Mouse (Mus musculus): ENCODE data around the gene Sct.
"Not testable (repeated sequence)": the region's sequence is repeated elsewhere in the genome, so short reads cannot be mapped to it uniquely, and the experiment has no call there.

The Sct gene

DNA sequence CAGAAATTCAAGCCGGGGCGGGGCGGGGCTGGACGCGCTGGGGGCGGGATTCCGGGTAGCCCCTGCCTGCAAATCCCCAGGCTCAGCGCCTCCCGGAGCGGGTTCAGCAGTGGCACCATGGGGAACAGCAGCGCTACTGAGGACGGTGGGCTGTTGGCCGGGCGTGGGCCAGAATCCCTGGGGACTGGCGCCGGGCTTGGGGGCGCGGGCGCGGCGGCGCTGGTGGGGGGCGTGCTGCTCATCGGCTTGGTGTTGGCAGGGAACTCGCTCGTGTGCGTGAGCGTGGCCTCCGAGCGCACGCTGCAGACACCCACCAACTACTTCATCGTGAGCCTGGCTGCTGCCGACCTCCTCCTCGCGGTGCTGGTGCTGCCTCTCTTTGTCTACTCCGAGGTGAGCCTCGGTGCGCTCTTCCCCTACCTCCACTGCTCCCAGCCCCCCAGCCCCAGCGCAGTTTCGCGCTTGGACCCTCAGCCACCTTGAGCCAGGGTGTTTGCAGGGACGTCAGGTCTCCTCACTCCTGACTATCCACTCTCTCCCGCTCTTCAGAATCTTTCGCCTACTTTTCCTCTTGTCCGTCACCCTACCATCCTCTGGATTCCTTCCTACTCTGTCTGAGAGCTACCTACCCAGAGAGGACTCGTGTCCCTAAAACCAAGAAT lies 13.1 kb upstream of the Sct start, which contains the start of gene Drd4:
Gene Drd4, plus strand, starts transcription at position 86 of the 662 bp plus-strand sequence.
- DNase-seq (ENCODE audit: low spot score in 2 of 2), result no peak

DNA sequence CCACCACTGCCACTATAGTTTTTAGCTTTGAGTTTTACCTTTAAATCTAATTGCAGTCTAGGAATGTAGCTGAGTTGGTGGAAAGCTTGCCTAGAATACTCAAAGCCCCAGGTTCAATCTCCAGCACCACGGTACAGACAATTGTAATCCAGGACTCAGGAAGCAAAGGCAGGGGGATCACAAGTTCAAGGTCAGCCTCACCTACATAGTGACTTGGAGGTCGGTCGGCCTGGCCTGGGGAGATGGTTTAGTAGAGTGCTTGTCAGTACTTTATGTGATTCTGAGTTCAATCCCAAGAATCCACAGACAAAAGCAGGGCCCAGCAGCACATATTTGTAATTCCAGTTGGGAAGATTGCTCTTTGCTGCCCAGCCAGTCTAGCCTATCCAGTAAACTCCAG lies 9.1 kb upstream of the Sct start:
- DNase-seq (ENCODE audit: low spot score in 2 of 2), result no peak

GRCm38 (mm10) chr7:141282756-141283155 lies 3.8 kb upstream of the Sct start:
- DNase-seq (ENCODE audit: low spot score in 2 of 2), result no peak

DNA sequence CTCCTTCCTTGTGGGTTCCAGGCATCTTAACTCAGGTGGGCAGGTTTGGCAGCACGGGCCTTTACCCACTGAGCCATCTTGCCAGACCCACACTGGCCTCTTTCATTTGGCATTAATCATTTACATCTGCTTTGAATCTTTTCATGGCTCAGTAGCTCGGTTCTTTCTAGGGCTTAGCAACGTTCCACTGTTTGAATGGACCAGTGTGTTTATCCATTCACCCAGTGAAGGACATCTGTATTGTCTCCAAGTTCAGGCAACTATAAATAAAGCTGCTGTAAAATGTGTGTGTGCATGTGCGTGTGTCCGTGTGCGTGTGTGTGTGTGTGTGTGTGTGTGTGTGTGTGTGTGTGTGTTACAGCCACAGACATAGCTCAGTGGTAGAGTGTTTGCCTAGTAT lies 2.5 kb upstream of the Sct start:
- DNase-seq (ENCODE audit: low spot score in 2 of 2), result no peak

GRCm38 (mm10) chr7:141277701-141278678 lies 943 bp downstream of the Sct start:
- no peak for DNase-seq (ENCODE audit: low spot score in 2 of 2)

- no peak for DNase-seq (ENCODE audit: low spot score in 2 of 2)
Measured at GRCm38 (mm10) chr7:141276546-141276945, 2.4 kb downstream of the Sct start, which contains the start of gene Cdhr5. TSS of gene Cdhr5 (minus strand) at chr7:141276786.

- DNase-seq (ENCODE audit: low spot score in 2 of 2), result no peak
Measured at GRCm38 (mm10) chr7:141275356-141275755, 3.6 kb downstream of the Sct start.

DNA sequence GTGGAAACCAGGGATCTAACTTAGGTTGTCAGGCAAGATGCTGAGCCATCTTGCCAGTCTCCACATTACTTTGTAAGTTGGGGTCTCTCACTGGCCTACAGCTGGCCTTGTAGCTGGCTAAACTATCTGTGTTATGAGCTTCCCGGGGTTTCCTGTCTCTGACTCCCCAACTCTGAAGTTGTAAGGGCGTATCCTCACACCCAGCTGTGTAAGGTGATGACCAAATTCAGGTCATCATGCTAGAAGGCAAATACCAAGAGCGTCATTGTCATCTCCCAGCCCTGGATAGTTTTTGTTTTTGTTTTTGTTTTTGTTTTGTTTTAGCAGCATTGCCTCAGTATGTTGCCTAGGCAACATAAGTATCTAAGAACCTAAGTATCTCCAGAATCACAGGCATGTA lies 8.3 kb downstream of the Sct start:
- DNase-seq (ENCODE audit: low spot score in 2 of 2), result no peak

DNA sequence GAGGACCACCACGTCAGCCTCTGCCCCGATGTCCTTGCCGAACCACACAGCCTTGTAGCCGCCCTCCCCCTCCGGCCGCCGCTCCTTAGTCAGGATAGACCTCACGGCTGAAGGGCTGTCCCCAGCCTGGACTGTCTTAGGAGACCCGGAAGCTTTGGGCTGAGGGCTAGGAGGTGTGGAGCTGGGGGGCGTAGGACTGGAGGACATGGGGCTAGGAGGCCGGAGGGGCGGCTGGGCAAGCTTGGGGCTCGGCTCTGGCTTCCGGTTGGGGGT lies 9.7 kb downstream of the Sct start:
- no peak for DNase-seq (ENCODE audit: low spot score in 2 of 2)

GRCm38 (mm10) chr7:141268466-141269272 lies 10.3 kb downstream of the Sct start:
- no peak for DNase-seq (ENCODE audit: low spot score in 2 of 2)

DNA sequence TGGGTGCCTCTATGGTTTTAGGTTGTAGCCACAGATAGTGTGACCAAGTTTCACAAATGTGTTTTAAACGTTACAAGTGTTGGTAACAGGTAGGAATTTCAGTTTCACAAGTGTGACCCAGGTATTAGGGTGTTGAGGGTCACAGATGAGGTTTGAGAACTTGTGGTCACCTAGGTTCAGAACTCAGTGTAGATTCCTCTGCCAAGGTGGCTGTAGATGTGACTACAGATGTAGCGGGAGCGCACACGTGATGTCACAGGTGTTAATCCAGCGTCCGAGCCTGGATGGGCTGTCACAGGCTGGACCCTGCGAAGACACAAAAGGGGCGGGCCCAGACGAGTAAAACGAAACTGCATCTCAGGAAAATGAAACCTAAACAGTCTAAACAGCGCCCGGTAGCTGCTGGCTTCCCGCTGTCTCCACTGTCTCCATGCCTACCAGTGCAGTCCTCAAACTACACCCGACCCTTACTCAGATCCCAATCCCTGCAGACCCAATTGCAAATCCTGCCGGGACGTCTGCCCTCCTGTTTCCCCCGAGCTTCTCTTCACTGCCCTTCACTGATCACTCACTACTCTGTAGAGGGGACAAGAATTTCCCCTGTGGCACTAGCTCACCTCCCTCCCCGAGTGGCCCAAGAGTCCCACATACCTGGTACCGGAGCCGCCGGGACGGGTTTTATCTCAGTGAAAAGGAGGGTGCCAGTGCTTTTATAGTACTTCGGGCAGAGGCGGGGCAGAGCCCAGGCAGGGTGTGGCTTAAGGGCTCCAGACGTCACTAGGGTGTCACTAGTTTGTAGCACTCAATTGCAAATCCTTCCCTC lies 13.0 kb downstream of the Sct start, which contains the start of gene Irf7:
Gene Irf7, minus strand, starts transcription at position 743 of the 823 bp plus-strand sequence.
- no peak for DNase-seq (ENCODE audit: low spot score in 2 of 2)

DNA sequence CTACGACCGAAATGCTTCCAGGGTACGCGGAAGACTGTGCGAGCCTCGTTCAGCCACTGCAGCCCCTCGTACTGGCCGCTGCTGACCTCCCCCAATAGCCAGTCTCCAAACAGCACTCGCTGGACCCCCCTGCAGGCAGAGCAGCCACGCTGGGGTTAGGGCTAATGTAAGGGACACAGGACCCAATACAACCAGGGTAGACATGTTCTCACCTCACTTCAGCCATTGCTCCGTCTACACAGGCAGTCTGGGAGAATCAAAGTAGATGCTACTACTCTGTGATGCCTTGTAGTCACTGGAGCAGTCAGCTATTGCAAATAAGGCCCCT lies 13.6 kb downstream of the Sct start:
- no peak for DNase-seq (ENCODE audit: low spot score in 2 of 2)

DNA sequence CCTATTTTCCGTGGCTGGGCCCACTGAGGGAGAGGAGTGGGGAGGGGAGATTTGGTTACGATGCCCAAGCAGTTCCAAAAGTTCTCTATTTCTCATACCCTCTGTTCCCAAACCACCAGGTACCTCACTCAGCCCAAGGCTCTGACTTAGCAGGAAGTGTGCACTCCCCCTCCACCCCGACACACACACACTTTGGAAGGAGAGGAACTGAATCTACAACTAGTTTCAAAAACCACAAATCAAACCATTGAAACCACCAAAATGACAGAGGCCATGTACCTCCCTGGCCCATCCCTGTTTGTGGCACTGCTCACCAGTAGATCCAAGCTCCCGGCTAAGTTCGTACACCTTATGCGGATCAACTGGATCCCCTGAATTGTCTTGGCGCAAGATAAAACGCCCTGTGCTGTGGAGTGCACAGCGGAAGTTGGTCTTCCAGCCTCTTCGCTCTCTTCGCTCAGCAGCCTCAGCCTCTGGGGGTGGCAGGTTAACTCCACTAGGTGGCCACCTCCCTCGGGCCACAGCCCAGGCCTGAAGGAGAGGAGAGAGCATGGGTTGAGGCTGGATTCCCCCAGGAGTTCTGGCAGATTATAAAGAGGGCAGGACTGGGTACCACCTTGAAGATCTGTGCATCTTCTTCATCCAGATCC lies 14.0 kb downstream of the Sct start:
- DNase-seq (ENCODE audit: low spot score in 2 of 2), result no peak

- no peak for DNase-seq (ENCODE audit: low spot score in 2 of 2)
Measured at GRCm38 (mm10) chr7:141264041-141264700, 14.8 kb downstream of the Sct start.

DNA sequence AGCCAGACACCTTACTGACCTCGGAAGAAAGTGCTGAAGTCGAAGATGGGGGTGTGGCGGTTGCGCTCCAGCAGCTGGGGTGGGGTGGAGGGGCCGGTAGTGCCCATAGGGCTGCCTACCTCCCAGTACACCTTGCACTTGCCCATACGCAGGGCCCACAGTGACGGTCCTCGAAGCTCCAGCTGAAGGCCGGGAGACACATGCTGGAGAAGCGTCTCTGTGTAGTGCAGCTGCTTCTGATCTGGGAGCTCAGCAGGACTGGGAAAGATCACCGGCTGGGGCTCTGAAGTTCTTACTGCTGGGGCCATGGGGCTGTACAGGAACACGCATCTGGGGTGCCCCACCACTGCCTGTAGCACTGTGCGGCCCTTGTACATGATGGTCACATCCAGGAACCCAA lies 15.3 kb downstream of the Sct start:
- no peak for DNase-seq (ENCODE audit: low spot score in 2 of 2)

DNA sequence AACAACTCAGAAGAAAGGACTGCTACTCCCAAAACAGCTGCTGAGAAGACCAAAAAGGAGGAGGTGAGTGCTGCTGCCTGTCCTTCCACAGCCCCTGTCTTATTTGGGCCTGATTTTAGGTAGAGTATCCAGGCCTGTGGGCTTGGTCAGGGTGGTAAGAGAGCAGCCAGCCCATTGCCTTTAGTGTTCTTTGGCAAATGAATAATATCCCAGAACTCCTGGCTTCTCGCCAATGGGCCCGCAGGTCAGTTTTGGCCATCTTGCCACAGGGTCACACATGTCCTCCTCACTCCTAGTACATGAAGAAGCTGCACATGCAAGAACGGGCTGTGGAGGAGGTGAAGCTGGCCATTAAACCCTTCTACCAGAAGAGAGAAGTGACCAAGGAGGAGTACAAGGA lies 17.5 kb downstream of the Sct start:
- DNase-seq (ENCODE audit: low spot score in 2 of 2), result no peak

- no peak for DNase-seq (ENCODE audit: low spot score in 2 of 2)
Measured at GRCm38 (mm10) chr7:141256159-141256558, 22.8 kb downstream of the Sct start.

DNA sequence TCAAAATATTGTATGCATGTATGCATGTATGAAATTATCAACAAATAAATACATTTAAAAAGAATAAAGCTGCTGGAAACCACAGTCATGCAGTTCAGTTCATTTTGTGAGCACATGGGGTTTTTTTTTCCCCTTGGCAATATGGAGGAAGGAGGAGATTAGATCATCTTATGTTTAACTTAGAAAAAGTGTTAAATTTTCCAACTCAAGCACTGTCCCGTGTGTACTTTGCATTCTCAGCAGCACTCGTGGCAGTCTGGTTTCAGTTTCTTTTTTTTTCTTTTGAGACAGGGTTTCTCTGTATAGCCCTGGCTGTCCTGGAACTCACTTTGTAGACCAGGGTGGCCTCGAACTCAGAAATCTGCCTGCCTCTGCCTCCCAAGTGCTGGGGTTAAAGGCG lies 28.4 kb downstream of the Sct start:
- DNase-seq (ENCODE audit: low spot score in 2 of 2), result not testable (repeated sequence)

- DNase-seq (ENCODE audit: low spot score in 2 of 2), result no peak
Measured at GRCm38 (mm10) chr7:141231551-141231950, 47.4 kb downstream of the Sct start.

DNA sequence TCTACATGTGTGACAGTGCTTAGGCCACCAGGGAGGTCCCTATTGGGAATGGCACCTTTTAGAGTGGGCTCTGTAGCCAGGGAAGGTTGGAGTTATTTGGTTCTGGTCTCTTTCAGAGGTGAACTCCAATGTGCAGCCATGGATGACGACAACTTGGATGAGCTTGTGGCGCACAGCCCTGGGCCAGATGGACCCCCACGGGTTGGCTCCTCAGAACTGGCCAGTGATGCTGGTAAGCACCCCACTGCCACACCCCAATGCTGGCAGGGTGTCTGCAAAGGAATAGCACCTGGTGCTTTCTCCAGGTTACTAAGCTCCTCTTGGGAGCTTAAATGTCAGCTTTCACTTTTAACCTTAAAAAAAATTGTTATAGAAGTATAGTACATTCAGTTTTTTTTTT lies 47.8 kb downstream of the Sct start:
- DNase-seq (ENCODE audit: low spot score in 2 of 2), result no peak

Measured in frontal cortex, postnatal 14 days (tissue).